ENCODE assay signal across 24 mouse cellular contexts in the genomic region with DNA sequence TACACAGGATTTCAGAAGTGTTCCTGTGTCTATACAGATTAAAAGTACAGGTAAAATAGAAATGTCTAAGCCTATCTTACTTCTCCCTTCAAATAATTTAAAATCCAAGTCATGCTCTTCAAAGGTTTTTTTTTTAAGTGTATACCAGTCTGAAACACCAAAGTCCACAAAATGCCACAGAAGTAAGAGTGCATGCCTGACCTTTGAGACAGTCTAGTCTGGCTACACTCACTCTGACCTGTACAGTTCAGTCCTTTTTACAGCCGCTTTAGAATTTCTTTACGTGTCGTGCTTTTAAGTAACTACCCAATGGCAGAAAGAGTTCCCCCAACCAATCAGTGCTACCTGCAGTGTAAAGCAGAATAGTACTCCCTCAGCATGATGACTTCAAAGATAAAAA.
A peak's percentile ranks its signal among the peaks of the same experiment; 100 is the strongest.
DNase-seq lines count a peak whose midpoint lies in the region; ATAC-seq and TF ChIP-seq lines count a peak whose summit lies in the region.
"Had no signal": no experiment of that assay in that cellular context is flagged by ENCODE, and none has a peak within 500 bp of the region (broad histone marks: within the 10 kb centered on the region; RNA-seq: fewer than 3 reads in every experiment).

No protein-coding gene starts in this region.

- H3K4me2 ChIP-seq in kidney, embryonic 15.5 days: no peak overlapping the region
- H3K4me2 ChIP-seq in liver, postnatal 0 days (ENCODE audit: low read depth, low read length): no peak overlapping the region
- H3K4me2 ChIP-seq in liver, embryonic 12.5 days: no peak overlapping the region
- H3K4me2 ChIP-seq: embryonic facial prominence, embryonic 13.5 days; embryonic facial prominence, embryonic 15.5 days; forebrain, embryonic 12.5 days had no signal

- WGBS in kidney, adult 2 months: 66% methylated on average over 3 of the region's 3 CpGs
- WGBS in kidney, embryonic 15.5 days: 88% methylated on average over 3 of the region's 3 CpGs
- WGBS in liver, adult 2 months: 21% methylated on average over 3 of the region's 3 CpGs
- WGBS in liver, postnatal 0 days (ENCODE audit: insufficient replicate concordance): 64% methylated on average over 3 of the region's 3 CpGs
- 77% methylated on average over 3 of the region's 3 CpGs for whole genome bisulfite sequencing in liver, embryonic 12.5 days (ENCODE audit: insufficient replicate concordance)

- no peaks in the 10 kb centered on the region for H3K27me3 ChIP-seq in kidney, adult 2 months (replicated peaks; ENCODE audit: control insufficient read depth, insufficient read depth, low read length)
- H3K27me3 ChIP-seq in kidney, embryonic 15.5 days: no peaks in the 10 kb centered on the region
- H3K27me3 ChIP-seq in liver, adult 2 months (ENCODE audit: control insufficient read depth, insufficient read depth, low read length): no peaks in the 10 kb centered on the region
- no peaks in the 10 kb centered on the region for H3K27me3 ChIP-seq in liver, postnatal 0 days (ENCODE audit: insufficient read depth, low read length)
- no peaks in the 10 kb centered on the region for H3K27me3 ChIP-seq in liver, embryonic 12.5 days (replicated peaks)
- H3K27me3 ChIP-seq: embryonic facial prominence, embryonic 13.5 days; embryonic facial prominence, embryonic 15.5 days; forebrain, embryonic 12.5 days had no signal

- no peak for TF ChIP-seq POLR2A in kidney, adult 2 months (IDR thresholded peaks at IDR 0.05; ENCODE audit: low read depth, low read length)
- no peak for TF ChIP-seq POLR2A in liver, adult 2 months (IDR thresholded peaks at IDR 0.05; ENCODE audit: extremely low read depth, insufficient read depth, low read length)

- no peaks in the 10 kb centered on the region for H3K79me2 ChIP-seq in liver, adult 2 months (ENCODE audit: control insufficient read depth, insufficient read depth, low read length)

- no peak overlapping the region for H3K9ac ChIP-seq in kidney, embryonic 15.5 days
- H3K9ac ChIP-seq in liver, adult 2 months (ENCODE audit: low read depth, low read length): no peak overlapping the region
- no peak overlapping the region for H3K9ac ChIP-seq in liver, postnatal 0 days (replicated peaks)
- no peak overlapping the region for H3K9ac ChIP-seq in liver, embryonic 12.5 days
- H3K9ac ChIP-seq: embryonic facial prominence, embryonic 13.5 days; embryonic facial prominence, embryonic 15.5 days; forebrain, embryonic 12.5 days had no signal

- no peak for ATAC-seq in kidney, embryonic 15.5 days (replicated peaks; ENCODE audit: low FRiP score)
- no peak for ATAC-seq in liver, postnatal 0 days
- ATAC-seq in liver, embryonic 12.5 days: no peak
- ATAC-seq: forebrain, embryonic 14.5 days had no signal

- TF ChIP-seq EP300 in liver, postnatal 0 days (IDR thresholded peaks at IDR 0.05; ENCODE audit: low read depth): no peak

- H3K27ac ChIP-seq in kidney, adult 2 months (ENCODE audit: insufficient read depth, low read depth, low read length): no peak overlapping the region
- no peak overlapping the region for H3K27ac ChIP-seq in kidney, embryonic 15.5 days
- H3K27ac ChIP-seq in liver, adult 2 months (replicated peaks; ENCODE audit: insufficient read depth, low read depth, low read length): peak overlapping the region; percentile 39; the same call in 1 of the 2 replicates
- H3K27ac ChIP-seq in liver, postnatal 0 days (ENCODE audit: low read depth): peak overlapping the region; percentile 91
- H3K27ac ChIP-seq in liver, embryonic 12.5 days: no peak overlapping the region
- H3K27ac ChIP-seq: embryonic facial prominence, embryonic 13.5 days; embryonic facial prominence, embryonic 15.5 days; forebrain, embryonic 10.5 days; forebrain, embryonic 12.5 days had no signal

- H3K36me3 ChIP-seq in kidney, adult 2 months (ENCODE audit: control insufficient read depth, insufficient read depth, low read length): no peaks in the 10 kb centered on the region
- no peaks in the 10 kb centered on the region for H3K36me3 ChIP-seq in kidney, embryonic 15.5 days
- no peaks in the 10 kb centered on the region for H3K36me3 ChIP-seq in liver, adult 2 months (ENCODE audit: control insufficient read depth, insufficient read depth, low read length)
- no peaks in the 10 kb centered on the region for H3K36me3 ChIP-seq in liver, postnatal 0 days (replicated peaks; ENCODE audit: insufficient read depth, low read length)
- no peaks in the 10 kb centered on the region for H3K36me3 ChIP-seq in liver, embryonic 12.5 days
- H3K36me3 ChIP-seq: embryonic facial prominence, embryonic 13.5 days; embryonic facial prominence, embryonic 15.5 days; forebrain, embryonic 10.5 days; forebrain, embryonic 12.5 days had no signal

- H3K9me3 ChIP-seq in kidney, embryonic 15.5 days (replicated peaks): no peaks in the 10 kb centered on the region
- H3K9me3 ChIP-seq in liver, postnatal 0 days (ENCODE audit: low read length): no peaks in the 10 kb centered on the region
- no peaks in the 10 kb centered on the region for H3K9me3 ChIP-seq in liver, embryonic 12.5 days (replicated peaks)
- H3K9me3 ChIP-seq: embryonic facial prominence, embryonic 13.5 days; embryonic facial prominence, embryonic 15.5 days; forebrain, embryonic 10.5 days; forebrain, embryonic 12.5 days had no signal

- DNase-seq in kidney, adult 2 months: peak; percentile 62
- peak; percentile 14 for DNase-seq in kidney, postnatal 14 days
- no peak for DNase-seq in kidney, postnatal 25 days
- DNase-seq in liver, adult 2 months (ENCODE audit: extremely low read depth, low read depth, low spot score): peak; percentile 88
- no peak for DNase-seq in liver
- no peak for DNase-seq in liver, postnatal 0 days
- DNase-seq: adrenal gland, adult 2 months; adrenal gland, postnatal 10 days; adrenal gland, postnatal 25 days; cerebellum, adult 11 months; cerebellum, adult 18-20 months; cerebellum, adult 8-10 months; cerebellum, adult 9-11 months; cerebellum, postnatal 14 days; cerebellum, postnatal 36 days; embryo, embryonic 11 days had no signal

- no peaks in the 10 kb centered on the region for H3K4me1 ChIP-seq in kidney, adult 2 months (ENCODE audit: control insufficient read depth, insufficient read depth, low read length)
- H3K4me1 ChIP-seq in kidney, embryonic 15.5 days: no peaks in the 10 kb centered on the region
- H3K4me1 ChIP-seq in liver, adult 2 months (ENCODE audit: control insufficient read depth, insufficient read depth, low read length): peaks cover 20% of the 10 kb centered on the region
- peaks cover 5% of the 10 kb centered on the region; the same call in 1 of the 2 replicates for H3K4me1 ChIP-seq in liver, postnatal 0 days (ENCODE audit: insufficient read depth)
- H3K4me1 ChIP-seq in liver, embryonic 12.5 days: no peaks in the 10 kb centered on the region
- H3K4me1 ChIP-seq: embryonic facial prominence, embryonic 13.5 days; embryonic facial prominence, embryonic 15.5 days; forebrain, embryonic 10.5 days; forebrain, embryonic 12.5 days had no signal

- H3K4me3 ChIP-seq in kidney, adult 2 months (ENCODE audit: insufficient read depth, low read depth, low read length): no peak overlapping the region
- H3K4me3 ChIP-seq in kidney, embryonic 15.5 days (replicated peaks): no peak overlapping the region
- H3K4me3 ChIP-seq in liver, adult 2 months (ENCODE audit: insufficient read depth, low read depth, low read length): no peak overlapping the region
- no peak overlapping the region for H3K4me3 ChIP-seq in liver, postnatal 0 days (ENCODE audit: low read depth, low read length)
- H3K4me3 ChIP-seq in liver, embryonic 12.5 days: no peak overlapping the region
- H3K4me3 ChIP-seq: embryonic facial prominence, embryonic 13.5 days; embryonic facial prominence, embryonic 15.5 days; erythroblast, embryonic 14.5 days; forebrain, embryonic 10.5 days; forebrain, embryonic 12.5 days had no signal

- no peak for TF ChIP-seq CTCF in kidney, adult 2 months (conservative IDR thresholded peaks at IDR 0.05; ENCODE audit: insufficient read depth, insufficient read length, low read depth, low read length)
- TF ChIP-seq CTCF in liver, adult 2 months (IDR thresholded peaks at IDR 0.05; ENCODE audit: low read depth, low read length): no peak
- TF ChIP-seq CTCF in liver, postnatal 0 days (IDR thresholded peaks at IDR 0.05; ENCODE audit: low read depth): no peak

Comparison
In these comparisons a context has a peak if more than half of its experiments do, and no peak if none do; other contexts are left out.
1. DNase-seq: peak in kidney, adult 2 months (single experiment), kidney, postnatal 14 days (single experiment) and liver, adult 2 months (single experiment); none in kidney, postnatal 25 days (0 of 2), liver (single experiment) and liver, postnatal 0 days (single experiment).
2. H3K27ac ChIP-seq: peak in liver, adult 2 months (single experiment) and liver, postnatal 0 days (single experiment); none in kidney, adult 2 months (single experiment), kidney, embryonic 15.5 days (single experiment) and liver, embryonic 12.5 days (single experiment).